Mouse (Mus musculus) cerebellum, postnatal 10 days (tissue): ENCODE data around the gene Aldh3b1.
A peak's percentile ranks its signal among the peaks of the same experiment; 100 is the strongest.

ENCODE experiments used
- DNase-seq, 2 experiments: peaks; one replicate each; pipeline ENCODE4 v3.0.0; 2021; ENCODE audit warnings: mixed read lengths in 2 of 2

Aldh3b1 gene

DNA sequence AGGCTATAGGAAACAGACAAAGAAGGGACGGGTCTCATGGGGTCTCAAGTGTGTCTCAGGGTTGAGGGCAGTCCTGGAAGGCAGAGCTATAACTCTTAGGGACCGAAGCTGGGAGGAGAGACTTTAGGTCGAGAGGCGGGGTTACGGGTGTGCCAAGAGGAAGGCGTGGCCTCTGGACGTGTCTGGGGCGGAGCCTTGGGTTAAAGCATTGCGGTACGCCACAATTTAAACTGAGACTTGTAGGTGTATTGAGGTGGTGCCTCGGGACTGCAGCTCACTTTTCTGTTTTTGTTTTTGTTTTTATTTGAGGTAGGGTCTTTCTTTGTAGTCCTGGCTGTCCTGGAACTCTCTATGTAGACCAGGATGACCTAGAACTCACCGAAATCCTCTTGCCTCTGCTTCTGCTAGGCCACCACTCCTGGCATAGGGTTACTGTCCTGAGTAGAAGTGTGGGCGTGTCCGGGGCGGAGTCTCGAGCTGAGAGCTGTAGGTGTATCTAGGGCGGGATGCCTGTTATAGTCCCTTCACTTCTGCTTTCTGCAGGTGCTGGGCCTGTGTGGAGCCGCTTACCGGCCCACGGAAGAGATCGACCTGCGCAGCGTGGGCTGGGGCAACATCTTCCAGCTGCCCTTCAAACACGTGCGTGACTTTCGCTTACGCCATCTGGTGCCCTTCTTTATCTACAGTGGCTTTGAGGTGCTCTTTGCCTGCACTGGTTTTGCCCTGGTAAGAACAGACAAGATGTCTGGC is 13.6 kb upstream of the Aldh3b1 start:
- DNase-seq = no peak

DNA sequence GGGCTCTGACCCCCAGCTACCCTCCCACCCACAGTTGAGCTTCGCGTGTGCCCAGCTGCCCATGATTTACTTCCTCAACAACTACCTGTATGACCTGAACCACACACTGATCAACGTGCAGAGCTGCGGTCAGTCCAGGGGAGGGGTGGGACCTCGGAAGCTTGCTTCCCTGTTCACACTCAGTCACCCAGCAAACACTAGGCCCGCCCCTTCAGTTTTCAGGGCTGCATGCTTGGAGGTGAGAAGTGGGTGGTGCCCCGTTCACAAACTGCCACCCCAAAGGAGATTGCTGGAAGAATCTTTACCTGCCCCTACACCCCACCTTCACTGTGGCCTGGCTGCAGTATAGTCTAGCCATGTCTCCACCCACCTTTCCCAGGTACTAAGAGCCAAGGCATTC is 12.7 kb upstream of the Aldh3b1 start:
- no peak for DNase-seq

- DNase-seq = peak; percentile 67 to 68
Measured at GRCm38 (mm10) chr19:3935896-3936850, 6.6 kb upstream of the Aldh3b1 start.

GRCm38 (mm10) chr19:3935032-3935895 is 5.7 kb upstream of the Aldh3b1 start, which contains the start of gene Unc93b1:
Gene Unc93b1 (plus strand): TSS chr19:3935186.
- peak; percentile 42 to 50 for DNase-seq

- DNase-seq = no peak
Measured at GRCm38 (mm10) chr19:3931716-3932115, 2.1 kb upstream of the Aldh3b1 start.

- no peak for DNase-seq
Measured at GRCm38 (mm10) chr19:3930262-3931057, 852 bp upstream of the Aldh3b1 start.

- no peak for DNase-seq
Measured at GRCm38 (mm10) chr19:3928779-3929178, 829 bp downstream of the Aldh3b1 start.

GRCm38 (mm10) chr19:3927989-3928388 is 1.6 kb downstream of the Aldh3b1 start:
- no peak for DNase-seq

- DNase-seq = no peak
Measured at GRCm38 (mm10) chr19:3926685-3927084, 2.9 kb downstream of the Aldh3b1 start.

DNA sequence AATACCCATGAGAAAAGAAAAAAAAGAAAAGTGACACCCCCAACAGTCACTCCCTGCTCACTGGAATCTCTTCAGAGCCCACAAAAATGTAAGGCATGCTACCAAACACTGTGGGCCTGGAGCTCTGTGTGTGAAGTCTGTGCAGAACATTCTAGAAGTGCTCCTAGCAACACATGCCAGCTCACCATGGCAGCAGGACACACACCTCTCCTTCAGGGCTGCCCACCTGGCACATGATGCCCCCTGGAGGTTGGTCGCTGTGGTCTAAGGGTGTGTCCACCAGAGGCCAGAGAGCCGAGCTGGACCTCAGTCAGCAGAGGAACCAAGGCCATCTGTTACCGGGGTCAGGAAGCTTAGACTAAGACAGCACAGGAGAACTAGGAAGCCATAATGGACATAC is 3.3 kb downstream of the Aldh3b1 start:
- DNase-seq = peak in 1 of 2 experiments; percentile 46

DNA sequence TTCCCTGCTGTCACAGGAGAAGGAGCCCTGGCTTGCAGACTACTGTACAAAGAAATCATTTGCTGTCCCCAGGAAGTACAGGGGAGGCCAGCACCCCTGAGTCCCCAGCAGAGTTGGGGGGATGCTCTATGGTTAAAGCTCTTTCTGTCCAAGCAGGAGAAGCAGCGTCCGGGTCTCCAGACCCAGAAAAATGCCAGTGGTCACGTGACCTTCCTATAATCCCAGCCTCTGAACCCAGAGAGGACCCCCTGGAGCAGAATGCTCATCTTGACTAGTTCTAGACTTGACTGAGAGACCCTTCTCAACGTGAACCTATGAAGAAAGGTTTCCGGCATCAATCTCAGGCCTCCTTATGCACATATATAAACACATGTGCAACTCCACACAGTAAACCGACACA is 3.7 kb downstream of the Aldh3b1 start:
- no peak for DNase-seq

- DNase-seq = no peak
Measured at GRCm38 (mm10) chr19:3924868-3925267, 4.7 kb downstream of the Aldh3b1 start.

DNA sequence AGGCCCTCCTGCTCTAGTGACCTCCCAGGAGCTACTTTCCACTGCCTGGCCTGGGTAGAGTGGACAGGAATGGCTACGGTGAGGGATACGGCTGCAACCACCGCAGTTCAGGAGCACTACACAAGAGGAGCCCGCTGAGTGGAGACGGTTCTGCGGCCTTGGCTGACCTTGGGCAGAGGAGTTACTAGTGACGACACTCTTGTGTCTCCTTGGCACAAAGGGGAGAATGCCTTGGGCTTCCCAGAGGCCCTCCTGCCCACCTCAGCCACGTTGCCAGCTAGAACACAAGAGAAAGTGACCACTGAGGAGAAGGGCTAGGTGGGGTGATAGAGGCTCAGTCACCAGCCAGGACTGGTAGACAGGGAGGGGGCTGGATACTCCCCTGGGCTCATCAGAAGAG is 5.4 kb downstream of the Aldh3b1 start:
- DNase-seq = no peak

DNA sequence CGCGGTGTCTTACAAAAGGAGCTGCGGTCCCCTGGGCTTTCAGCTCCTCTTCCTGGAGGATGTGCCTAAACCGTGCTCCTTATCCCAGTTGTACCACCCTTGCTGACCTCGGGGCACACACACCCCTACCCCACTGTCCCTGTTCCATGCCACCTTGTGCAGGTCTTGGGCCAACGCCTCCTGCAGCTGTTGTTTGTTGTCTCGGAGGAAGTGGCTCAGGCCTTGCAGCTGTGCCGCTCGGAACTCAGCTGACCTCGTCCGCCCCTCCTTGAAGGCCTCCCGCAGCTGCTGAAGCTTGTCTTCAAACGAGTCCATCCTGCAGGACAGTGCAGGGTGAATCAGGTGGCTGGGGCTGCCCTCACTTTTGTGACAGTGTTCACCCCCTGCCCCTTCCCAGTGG is 6.0 kb downstream of the Aldh3b1 start:
- DNase-seq = no peak

GRCm38 (mm10) chr19:3922661-3923371 is 6.8 kb downstream of the Aldh3b1 start:
- DNase-seq = no peak

DNA sequence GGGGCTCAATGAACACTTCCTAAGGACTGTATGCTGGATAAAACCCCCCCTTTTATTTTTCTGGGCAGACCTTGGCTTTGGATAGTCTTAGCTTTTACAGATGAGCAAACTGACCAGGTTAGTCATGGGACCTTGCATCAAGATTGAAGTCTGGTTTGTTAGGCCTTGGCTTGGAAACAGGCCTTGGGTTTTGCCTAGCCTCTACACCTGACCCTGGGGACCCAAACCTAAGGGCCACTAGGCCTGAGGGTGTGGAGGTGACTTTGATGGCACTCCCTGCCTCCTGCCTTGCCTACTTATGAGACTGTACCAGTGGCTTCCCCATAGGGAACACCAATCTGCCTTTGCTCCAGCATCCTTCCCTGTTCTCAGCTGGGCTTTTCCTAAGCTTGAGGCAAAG is 9.7 kb downstream of the Aldh3b1 start:
- no peak for DNase-seq

GRCm38 (mm10) chr19:3916727-3917126 is 12.9 kb downstream of the Aldh3b1 start:
- no peak for DNase-seq

GRCm38 (mm10) chr19:3914535-3914934 is 15.1 kb downstream of the Aldh3b1 start:
- no peak for DNase-seq

DNA sequence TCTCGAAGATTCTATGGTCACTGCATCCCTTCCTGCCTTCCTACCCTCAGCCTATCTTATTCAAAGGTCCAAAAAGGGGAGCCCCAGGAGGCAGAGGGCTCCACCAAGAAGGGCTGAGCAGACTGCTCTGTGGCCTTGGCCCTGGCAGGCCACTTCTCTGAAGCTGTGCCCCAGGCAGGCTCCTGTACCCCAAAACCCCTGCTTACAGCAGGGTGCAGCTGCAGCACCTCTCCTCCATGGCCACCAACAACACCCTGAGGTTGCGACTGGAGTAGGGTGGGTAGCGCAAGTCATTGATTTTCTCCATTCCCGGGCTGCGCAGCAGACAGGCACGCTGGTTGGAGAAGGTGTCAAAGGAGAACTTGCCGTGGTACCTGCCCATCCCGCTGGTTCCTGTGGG is 15.9 kb downstream of the Aldh3b1 start:
- no peak for DNase-seq

DNA sequence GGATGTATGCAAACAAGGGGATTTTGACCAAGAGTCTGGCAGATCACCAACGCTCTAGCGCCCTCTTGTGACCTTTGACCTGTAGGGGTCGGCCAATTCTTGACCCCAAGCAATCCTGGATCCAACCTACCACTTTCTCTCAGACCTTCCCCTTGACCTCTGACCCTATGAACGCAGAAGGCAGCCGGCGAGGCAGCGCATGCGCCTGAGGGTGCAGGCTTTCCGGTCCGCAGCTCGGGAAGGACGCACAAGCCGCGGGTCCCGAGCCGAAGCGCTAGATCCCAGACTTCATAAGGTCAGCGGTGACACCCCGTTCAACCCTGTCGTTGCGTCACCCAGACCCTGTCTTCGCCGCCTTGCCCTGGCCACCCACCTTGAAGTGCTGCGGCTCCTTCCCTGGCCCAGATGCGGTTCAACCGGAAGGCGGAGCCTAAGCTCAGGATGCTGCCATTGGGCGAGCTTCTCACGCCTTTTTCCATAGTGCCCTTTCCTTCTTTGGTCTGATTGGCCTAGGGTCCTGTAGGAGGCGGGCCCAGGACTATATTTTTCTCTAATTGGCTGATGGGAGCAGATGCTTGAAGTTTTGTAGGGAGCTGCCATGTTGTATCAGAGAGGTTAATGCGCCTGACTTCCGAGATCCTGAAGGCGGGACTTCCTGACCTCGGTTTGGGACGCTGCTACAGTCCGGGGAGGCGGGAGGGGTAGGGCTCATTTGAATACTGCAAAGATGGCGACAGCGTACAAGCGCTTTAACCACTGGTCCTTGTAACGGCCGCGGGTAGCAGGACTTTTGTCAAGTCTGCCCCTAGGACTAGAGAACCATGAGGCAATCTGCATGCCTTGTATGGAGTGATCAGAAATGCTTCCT is 17.0 kb downstream of the Aldh3b1 start, which contains the start of gene Ndufs8:
TSS of gene Ndufs8 (minus strand) at position 438 of the 868 bp plus-strand sequence.
- peak; percentile 89 to 93 for DNase-seq
